Comparison of ENCODE assay signal across 35 mouse cellular contexts in the genomic region with DNA sequence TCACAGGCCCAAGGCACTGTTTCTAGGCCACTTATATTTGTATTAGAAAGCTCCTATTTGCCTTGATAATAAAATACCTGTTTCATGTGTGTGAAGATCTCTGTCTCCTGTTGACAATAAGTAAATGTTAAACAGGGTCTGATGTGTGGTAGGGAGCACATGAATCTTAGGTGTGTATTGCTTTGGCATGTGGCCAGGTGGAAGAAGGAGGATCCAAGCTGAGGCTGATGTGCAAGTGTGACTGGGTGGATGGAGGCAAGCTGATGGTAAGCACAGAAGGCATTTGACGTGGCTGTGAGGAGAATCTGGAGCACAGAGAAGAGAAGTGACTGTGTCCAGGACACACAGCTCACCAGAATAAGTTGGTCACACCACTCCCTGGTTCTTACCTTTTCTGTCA.
"Had no signal": no experiment of that assay in that cellular context is flagged by ENCODE, and none has a peak within 500 bp of the region (broad histone marks: within the 10 kb centered on the region; RNA-seq: fewer than 3 reads in every experiment).

No protein-coding gene starts in this region.

- H3K9ac ChIP-seq: heart, embryonic 12.5 days; heart, embryonic 13.5 days; heart, embryonic 15.5 days; hindbrain, embryonic 12.5 days; hindbrain, embryonic 13.5 days; hindbrain, embryonic 14.5 days; hindbrain, embryonic 15.5 days; intestine, embryonic 15.5 days; kidney, embryonic 15.5 days had no signal

- H3K27me3 ChIP-seq: heart, embryonic 12.5 days; heart, embryonic 13.5 days; heart, embryonic 15.5 days; hindbrain, embryonic 12.5 days; hindbrain, embryonic 13.5 days; hindbrain, embryonic 15.5 days; intestine, embryonic 15.5 days; kidney, embryonic 15.5 days had no signal

- H3K4me3 ChIP-seq: heart, embryonic 12.5 days; heart, embryonic 13.5 days; heart, embryonic 15.5 days; hindbrain, embryonic 10.5 days; hindbrain, embryonic 12.5 days; hindbrain, embryonic 13.5 days; hindbrain, embryonic 15.5 days; intestine, embryonic 15.5 days; kidney, embryonic 15.5 days; layer of hippocampus, adult 2 months; left cerebral cortex, adult 2 months had no signal

- DNase-seq: heart, postnatal 10 days; heart, postnatal 14 days; heart, postnatal 36 days; heart, postnatal 4 days; kidney, adult 11 months; kidney, adult 18-20 months; kidney, adult 2 months; kidney, adult 8-10 months; kidney, adult 9 months; kidney, postnatal 10 days; kidney, postnatal 14 days; kidney, postnatal 25 days; kidney, postnatal 36 days; kidney, postnatal 4 days; layer of hippocampus, adult 9-11 months; layer of hippocampus, postnatal 36 days had no signal

- H3K36me3 ChIP-seq: heart, embryonic 12.5 days; heart, embryonic 13.5 days; heart, embryonic 15.5 days; hindbrain, embryonic 10.5 days; hindbrain, embryonic 12.5 days; hindbrain, embryonic 13.5 days; hindbrain, embryonic 15.5 days; intestine, embryonic 15.5 days; kidney, embryonic 15.5 days had no signal

- ATAC-seq: hindbrain, embryonic 16.5 days; hindbrain, postnatal 0 days; inflammation-experienced regulatory T-cells, adult 6 months; intestine, embryonic 15.5 days; intestine, embryonic 16.5 days; intestine, postnatal 0 days had no signal

- H3K27ac ChIP-seq: heart, embryonic 13.5 days; heart, embryonic 15.5 days; hindbrain, embryonic 10.5 days; hindbrain, embryonic 12.5 days; hindbrain, embryonic 13.5 days; hindbrain, embryonic 14.5 days; hindbrain, embryonic 15.5 days; hindbrain, postnatal 0 days; intestine, embryonic 15.5 days; kidney, embryonic 15.5 days; kidney, postnatal 0 days; layer of hippocampus, adult 2 months; left cerebral cortex, adult 2 months had no signal

- H3K4me2 ChIP-seq: heart, embryonic 11.5 days; heart, embryonic 12.5 days; heart, embryonic 13.5 days; heart, embryonic 15.5 days; hindbrain, embryonic 12.5 days; hindbrain, embryonic 13.5 days; hindbrain, embryonic 14.5 days; hindbrain, embryonic 15.5 days; intestine, embryonic 15.5 days; kidney, embryonic 15.5 days had no signal

- H3K9me3 ChIP-seq: heart, embryonic 12.5 days; heart, embryonic 13.5 days; heart, embryonic 15.5 days; hindbrain, embryonic 10.5 days; hindbrain, embryonic 12.5 days; hindbrain, embryonic 13.5 days; hindbrain, embryonic 15.5 days; intestine, embryonic 15.5 days; kidney, embryonic 15.5 days had no signal

- H3K4me1 ChIP-seq: heart, embryonic 12.5 days; heart, embryonic 13.5 days; heart, embryonic 15.5 days; hindbrain, embryonic 10.5 days; hindbrain, embryonic 12.5 days; hindbrain, embryonic 15.5 days; kidney, embryonic 15.5 days had no signal
